Mouse (Mus musculus): ENCODE results near the gene Pax5.
"Not testable (repeated sequence)": the region's sequence is repeated elsewhere in the genome, so short reads cannot be mapped to it uniquely, and the experiment has no call there.

Pax5 gene

DNA sequence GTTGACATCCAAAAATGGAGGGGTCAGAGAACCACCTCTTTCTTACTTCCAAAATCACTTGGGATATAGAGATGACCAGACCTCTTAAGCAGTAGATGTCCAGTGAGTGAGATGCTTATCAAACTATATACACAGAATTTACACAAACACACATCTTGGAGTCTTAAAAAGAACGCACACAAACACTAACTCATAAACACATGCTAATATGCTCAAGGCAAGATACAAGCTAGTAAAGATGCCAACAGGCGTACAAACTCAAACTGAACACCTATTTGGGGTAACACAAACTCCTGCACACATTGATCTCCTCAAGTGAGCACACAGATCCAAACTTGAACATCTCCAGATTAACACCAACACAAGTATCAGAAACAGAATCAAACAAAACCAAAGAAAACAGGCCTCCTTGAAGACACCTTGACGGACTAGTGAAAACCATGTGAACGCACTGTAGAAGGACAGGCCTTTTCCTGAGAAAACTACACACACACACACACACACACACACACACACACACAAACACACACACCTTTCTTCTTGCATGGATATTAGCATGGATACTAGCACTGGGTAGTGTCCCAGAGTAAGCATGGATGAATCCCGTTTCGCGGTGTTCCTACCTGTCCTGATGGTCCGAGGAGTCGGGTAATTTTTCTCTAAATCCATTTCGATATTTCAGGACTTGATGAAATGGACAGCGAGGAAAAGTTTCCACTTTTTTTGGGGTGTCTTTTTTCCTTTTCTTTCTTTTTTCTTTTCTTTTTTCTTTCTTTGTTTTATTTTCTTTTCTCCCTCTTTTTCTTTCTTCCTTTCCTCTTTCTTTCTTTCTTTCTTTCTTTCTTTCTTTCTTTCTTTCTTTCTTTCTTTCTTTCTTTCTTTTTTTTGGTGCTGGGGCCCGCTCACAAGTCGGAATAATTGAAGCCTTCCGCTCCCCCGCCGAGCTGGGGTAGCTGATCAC is at the start of gene Pax5:
Gene Pax5, minus strand, starts transcription at position 748 of the 961 bp plus-strand sequence.
- in situ Hi-C loops (cut with MboI, MseI) = no loop called here

GRCm38 (mm10) chr4:44757131-44757530 is 46.8 kb upstream of the Pax5 start:
- in situ Hi-C loops (cut with MboI, MseI) = not testable (repeated sequence)

- in situ Hi-C loops (cut with MboI, MseI) = no loop called here
Observed at GRCm38 (mm10) chr4:44756134-44756951, 46.1 kb upstream of the Pax5 start.

DNA sequence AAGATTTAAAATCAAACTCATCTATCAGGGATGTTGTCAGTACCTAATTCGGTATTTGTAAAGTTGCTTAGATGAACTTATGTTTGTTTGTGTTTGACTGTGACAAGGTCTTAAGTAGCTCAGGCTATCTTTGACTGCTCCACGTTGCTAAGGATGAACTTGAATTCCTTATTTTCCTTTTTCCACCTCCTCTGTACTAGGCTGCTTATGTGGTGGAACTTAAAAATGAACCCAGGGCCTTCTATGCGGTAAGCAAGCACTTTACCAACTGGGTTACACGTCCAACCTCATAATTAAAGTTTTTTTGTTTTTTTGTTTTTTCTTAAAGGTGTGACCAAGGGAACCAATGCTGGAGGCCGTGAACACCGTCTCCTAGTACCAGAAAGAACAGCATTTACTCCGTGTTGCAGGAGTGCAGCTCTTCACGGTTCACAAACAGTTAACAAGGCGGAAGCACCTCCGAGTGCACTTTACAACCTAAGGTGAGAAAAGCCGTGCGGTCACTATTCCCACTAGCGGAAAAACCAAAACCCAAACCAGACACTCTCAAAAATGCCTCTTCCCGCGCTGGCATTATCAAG is 45.4 kb upstream of the Pax5 start, which contains the start of gene Zcchc7:
Gene Zcchc7, plus strand, starts transcription at position 325 of the 581 bp plus-strand sequence.
- in situ Hi-C loops (cut with MboI, MseI) = no loop called here

DNA sequence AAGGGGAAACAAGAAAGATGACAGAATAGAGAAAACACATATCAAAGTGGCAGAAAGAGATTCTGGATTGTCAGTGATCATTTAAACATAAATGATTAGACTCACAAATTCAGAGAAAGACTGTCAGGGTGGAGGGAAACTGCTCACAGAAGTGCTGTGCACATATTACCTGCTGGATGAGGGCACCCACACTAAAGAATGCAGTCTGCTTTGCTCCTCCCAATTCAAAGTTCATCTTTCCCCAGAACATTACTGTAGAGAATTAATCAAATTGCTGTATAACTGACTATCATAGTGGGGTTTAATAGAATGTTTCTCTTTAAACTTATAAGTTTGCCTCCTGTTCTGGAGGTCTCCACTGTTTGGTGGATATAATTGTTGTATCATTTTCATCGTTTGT is 30.2 kb upstream of the Pax5 start:
- in situ Hi-C loops (cut with MboI, MseI) = no loop called here

GRCm38 (mm10) chr4:44721237-44721636 is 10.9 kb upstream of the Pax5 start:
- in situ Hi-C loops (cut with MboI, MseI) = no loop called here

- in situ Hi-C loops (cut with MboI, MseI) = no loop called here
Observed at GRCm38 (mm10) chr4:44720046-44720445, 9.8 kb upstream of the Pax5 start.

DNA sequence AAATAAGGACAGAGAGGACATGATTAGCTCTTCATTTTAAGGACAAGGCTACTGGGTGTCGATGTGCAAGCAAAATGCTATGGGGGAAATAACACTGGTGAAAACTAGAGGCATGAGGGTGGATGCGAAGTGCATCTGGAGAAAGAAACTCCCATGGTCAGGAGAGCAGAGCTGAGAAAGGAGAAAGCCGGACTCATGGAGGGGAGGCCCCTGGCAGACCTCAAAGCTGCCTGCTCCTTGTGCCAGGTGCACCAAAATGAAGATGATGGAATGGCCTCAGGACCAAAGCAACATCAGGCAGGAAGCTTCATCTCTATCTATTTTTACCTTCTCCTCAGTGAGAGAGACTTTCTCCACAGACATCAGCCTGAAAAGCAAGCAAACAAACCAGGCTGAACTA is 7.4 kb upstream of the Pax5 start:
- in situ Hi-C loops (cut with MboI, MseI) = no loop called here

DNA sequence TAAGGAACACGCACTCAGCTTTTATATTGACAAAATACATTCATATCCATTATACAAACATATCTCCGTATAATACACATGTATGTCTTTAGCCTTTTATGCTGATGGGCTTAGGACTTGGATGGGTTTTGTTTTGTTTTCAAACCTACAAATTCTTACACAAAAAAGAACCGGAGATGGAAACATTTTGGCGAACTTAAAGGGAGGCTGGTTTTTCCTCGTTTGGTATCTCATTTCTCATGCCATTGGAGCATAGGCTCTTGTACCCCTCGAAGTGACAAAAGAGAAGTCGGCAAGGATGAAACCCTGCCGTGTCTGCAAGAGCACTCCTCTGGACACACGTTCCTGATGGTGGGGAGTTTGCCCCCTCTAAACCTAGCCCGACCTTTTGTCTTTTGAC is 6.1 kb upstream of the Pax5 start:
- in situ Hi-C loops (cut with MboI, MseI) = no loop called here

DNA sequence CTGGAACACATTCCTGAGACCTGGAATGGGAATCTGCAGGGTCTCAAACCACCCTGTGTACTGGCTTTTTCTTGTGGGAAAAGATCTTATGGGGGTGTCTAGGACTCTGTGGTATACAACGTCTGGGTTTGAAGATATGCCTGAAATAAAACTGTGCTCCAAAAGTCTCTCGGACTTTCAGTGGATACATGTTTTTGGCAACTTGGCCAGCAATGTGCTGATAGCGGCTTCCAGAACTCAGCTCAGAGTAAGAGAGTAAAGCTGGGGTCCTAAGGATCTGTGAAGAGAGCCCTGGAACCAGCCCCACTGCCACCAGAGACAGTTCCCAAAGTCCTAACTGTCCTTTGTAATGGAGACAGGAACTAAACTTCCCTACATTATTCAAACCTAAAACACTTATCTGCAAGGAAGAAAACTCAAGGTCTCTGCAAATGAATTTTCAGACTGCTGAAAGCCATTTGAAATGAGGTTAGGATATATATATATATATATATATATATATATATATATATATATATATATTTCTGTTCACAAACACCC is 5.4 kb upstream of the Pax5 start:
- in situ Hi-C loops (cut with MboI, MseI) = no loop called here

- in situ Hi-C loops (cut with MboI, MseI) = no loop called here
Observed at GRCm38 (mm10) chr4:44714111-44714621, 3.9 kb upstream of the Pax5 start.

DNA sequence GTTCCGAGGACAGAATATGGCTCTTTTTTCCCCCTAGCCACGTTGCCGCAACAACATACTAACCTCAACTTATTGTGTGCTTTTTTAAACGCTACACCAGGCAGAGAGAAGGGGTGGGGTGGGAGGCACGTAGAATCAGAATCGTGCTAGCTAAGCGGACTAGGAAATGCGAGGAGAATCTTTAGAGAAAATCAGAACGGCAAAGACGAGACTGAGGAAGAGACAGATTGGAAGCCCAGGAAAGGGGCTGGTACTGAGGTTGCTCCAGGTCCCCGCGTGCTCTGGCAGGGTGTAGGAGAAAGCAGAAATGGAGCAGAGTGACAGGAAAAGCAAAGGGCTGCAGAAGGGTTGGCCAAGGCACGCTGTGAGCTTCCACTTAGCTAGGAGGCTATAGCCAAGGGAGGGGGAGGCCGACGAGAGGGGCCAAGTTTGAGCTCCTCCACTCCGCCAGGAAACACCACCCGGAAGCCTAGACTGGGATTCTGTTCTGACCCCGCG is 3.3 kb upstream of the Pax5 start:
- in situ Hi-C loops (cut with MboI, MseI) = no loop called here

DNA sequence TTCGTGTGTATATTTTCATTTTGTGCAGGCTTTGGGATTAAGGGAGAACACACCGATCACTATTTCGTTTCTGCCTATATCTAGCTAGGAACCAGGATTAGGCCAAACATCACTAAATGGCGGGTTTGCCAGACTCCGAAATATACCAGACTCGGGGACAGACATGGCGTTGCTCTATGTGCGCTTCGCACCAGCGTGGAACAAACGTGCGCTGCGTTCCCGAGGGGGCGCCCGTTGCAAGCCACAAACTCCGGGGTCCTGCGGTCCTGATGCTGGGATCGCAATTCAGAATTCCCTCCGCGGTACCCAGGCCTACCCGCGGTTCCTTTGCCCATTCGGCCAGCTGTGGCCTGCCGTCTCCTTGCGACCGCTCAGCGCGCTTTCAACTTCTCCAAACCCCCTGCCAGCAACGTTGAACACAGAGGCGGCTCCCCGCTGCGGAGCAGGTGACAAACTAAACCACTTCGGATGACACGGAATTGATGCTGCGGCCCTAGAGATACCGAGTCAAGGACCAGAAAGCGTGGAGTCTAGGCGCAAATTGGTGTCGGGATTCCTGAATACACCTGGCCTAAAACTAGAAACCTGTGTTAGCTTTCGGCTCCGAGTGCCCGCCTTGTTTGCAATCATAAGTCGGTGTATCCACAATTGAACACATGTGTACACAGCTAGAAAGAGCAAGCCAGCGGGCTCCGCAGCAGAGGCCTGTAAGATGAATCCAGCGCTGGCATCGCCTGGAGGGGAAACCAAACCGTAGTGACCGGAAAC is 2.7 kb upstream of the Pax5 start:
- in situ Hi-C loops (cut with MboI, MseI) = no loop called here

DNA sequence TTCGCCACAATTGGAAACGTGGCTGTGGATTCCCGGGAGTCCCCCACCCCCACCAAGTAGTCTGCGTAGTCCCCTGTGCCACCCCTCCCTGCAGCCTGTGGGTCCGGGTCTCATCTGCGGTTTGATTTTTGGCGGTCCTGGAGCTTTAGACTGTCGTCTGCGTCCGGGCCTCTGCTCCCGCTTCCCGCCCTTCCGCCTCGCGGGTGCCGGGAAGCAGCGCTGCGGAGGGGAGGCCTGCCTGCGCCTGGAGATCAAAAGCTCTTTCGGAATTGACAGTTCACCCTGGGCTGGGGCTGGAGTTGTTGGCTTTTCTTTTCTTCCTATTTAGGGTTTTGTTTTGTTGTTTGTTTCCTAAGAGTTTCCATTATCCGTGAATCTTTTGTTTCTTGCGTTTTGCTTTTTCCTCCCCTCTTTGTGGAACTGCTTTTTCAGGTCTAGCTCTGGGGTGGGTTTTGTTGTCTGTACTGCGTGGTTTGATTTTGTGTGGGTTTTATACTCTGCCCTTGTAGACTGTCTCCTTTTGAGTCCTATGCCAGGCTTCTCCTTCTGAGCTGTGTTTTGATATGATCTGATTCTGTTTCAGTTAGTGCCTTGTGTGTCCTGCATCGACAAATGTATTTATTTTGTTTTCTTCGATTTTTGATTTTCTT is 1.9 kb upstream of the Pax5 start:
- in situ Hi-C loops (cut with MboI, MseI) = no loop called here

DNA sequence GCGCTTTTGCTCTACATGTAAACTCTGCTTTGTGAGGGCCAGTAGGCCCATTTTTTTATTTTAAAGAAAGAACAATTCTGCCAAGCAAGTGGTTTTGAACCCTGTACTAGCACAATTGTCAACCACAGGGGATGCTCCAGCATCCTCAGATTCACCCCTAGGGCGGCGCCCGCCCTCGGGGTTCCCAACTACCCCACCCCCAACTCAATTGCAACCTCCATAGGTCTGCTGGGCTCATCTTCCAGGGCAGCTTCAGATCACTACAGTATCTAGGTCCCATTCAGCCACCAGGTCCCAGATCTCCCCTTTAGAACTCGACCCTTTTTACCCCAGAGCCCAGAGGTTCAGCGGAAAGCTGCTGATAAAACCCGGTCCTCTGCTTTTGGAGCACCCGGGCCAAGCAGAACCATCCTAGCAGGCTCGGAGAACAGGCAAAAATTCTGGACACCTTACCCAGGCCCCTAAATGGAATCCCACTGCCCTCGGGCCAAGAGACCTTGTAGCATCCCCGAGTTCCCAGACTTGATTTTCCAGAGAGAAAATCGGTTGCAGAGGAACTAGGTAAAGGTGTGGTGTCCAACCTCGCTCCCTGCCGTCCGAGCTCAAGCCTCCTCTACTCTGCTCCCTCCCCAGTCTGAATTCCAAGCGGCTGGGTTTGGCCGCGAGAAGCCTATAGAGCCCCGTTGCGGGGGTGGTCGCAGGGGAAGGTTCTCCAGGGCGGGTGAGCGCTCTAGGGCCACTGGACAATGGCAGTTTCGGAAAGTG is 1.0 kb upstream of the Pax5 start:
- in situ Hi-C loops (cut with MboI, MseI) = no loop called here

DNA sequence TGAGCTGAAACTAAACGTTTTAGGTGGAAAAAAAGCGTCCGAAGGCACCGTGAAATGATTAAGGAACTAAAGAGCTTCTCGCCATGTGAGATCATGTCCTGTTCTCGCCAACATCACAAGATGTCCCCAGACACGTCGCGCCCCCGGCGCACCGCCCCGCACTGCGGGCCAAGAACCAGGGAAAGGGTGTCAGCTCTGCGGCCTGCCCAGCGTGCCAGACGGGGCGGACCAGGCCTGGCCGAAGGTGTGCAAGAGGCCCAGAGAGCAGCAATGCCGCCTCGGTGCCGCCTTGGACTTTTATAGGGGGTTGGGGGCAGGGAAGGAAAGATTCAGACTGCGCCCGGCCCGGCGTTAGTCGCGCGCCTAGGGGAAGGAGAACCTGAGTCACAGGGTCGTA is 412 bp upstream of the Pax5 start:
- in situ Hi-C loops (cut with MboI, MseI) = no loop called here

DNA sequence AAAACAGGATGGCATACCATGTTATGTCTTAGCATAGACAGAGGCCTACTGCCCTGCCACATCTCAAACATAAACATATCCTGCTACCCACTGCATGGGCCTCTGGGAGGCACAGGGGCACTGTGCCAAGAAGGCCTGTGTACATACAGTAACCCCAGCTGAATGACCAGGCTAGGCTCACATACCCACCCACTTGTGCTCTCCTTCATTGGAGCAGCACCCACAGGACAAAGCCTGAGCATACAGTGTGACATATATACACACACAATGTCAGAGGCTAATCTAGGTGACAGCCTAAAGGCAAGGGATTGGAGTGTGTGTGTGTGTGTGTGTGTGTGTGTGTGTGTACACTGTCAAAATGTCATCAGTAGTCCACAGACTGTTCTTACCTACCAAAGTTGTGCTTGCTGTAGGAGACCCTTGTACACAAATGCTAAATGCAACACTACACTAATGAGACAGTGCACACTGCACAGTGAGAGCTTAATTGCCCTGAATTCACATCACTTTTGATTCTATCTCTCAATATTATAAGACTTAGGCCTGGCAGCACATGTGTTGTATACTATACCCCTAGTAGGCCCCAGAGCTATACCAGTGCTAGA is 1.1 kb downstream of the Pax5 start:
- in situ Hi-C loops (cut with MboI, MseI) = no loop called here

DNA sequence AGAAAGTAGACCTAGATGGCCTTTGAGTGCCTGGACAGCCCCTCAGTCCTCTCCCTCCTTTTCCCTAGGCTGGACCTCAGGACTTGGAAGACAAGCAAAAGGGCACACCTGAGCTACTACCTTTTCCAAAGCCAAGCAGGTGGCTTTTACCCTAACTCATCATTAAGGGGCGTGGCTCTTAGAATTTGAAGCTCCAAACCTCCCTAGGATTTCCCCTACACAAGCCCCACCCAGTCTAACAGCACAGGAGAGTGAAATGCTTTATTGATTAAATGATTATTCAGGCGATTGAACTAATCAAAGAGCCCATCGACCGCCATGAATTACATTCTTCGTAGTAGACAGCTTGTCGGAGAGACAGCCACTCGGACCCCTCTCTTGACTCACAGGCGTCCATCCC is 2.0 kb downstream of the Pax5 start:
- in situ Hi-C loops (cut with MboI, MseI) = no loop called here

- in situ Hi-C loops (cut with MboI, MseI) = no loop called here
Observed at GRCm38 (mm10) chr4:44706865-44707264, 3.4 kb downstream of the Pax5 start.

Data from T-helper 17 cell (primary cell).